Mouse (Mus musculus): Measurements from ENCODE around the gene Ephb2. TPM values are rescaled to one million over a fixed set of nuclear protein-coding genes. Genes with fewer than 3 reads are reported as not detected.

The Ephb2 gene
- polyA plus RNA-seq, 1 experiment: not detected

- H3K4me3 ChIP-seq (replicated peaks): no peak overlapping the region
- no peaks in the 10 kb centered on the region for H3K36me3 ChIP-seq (ENCODE audit: control insufficient read depth)
- no peaks in the 10 kb centered on the region for H3K9me3 ChIP-seq (ENCODE audit: control insufficient read depth, low read length)
- TF ChIP-seq GATA1 (IDR thresholded peaks at IDR 0.05; ENCODE audit: low read length) (no peak), TAL1 (IDR thresholded peaks at IDR 0.05; ENCODE audit: low read length) (no peak)
- H3K4me1 ChIP-seq (ENCODE audit: control insufficient read depth): no peaks in the 10 kb centered on the region
- no peaks in the 10 kb centered on the region for H3K27me3 ChIP-seq (ENCODE audit: control insufficient read depth)
Observed at GRCm38 (mm10) chr4:136684485-136684884, 151.3 kb downstream of the Ephb2 start.

GRCm38 (mm10) chr4:136680641-136681040 lies 155.1 kb downstream of the Ephb2 start:
- TF ChIP-seq TAL1 (IDR thresholded peaks at IDR 0.05; ENCODE audit: low read length) (no peak), GATA1 (IDR thresholded peaks at IDR 0.05; ENCODE audit: low read length) (no peak)
- H3K27me3 ChIP-seq (ENCODE audit: control insufficient read depth): no peaks in the 10 kb centered on the region
- no peaks in the 10 kb centered on the region for H3K4me1 ChIP-seq (ENCODE audit: control insufficient read depth)
- no peaks in the 10 kb centered on the region for H3K9me3 ChIP-seq (ENCODE audit: control insufficient read depth, low read length)
- H3K4me3 ChIP-seq (replicated peaks): no peak overlapping the region
- H3K36me3 ChIP-seq (ENCODE audit: control insufficient read depth): no peaks in the 10 kb centered on the region

- H3K4me1 ChIP-seq (ENCODE audit: control insufficient read depth): no peaks in the 10 kb centered on the region
- H3K27me3 ChIP-seq (ENCODE audit: control insufficient read depth): no peaks in the 10 kb centered on the region
- TF ChIP-seq TAL1 (IDR thresholded peaks at IDR 0.05; ENCODE audit: low read length) (no peak), GATA1 (IDR thresholded peaks at IDR 0.05; ENCODE audit: low read length) (no peak)
Observed at GRCm38 (mm10) chr4:136679221-136679620, 156.6 kb downstream of the Ephb2 start.

GRCm38 (mm10) chr4:136678480-136678879 lies 157.3 kb downstream of the Ephb2 start:
- no peaks in the 10 kb centered on the region for H3K27me3 ChIP-seq (ENCODE audit: control insufficient read depth)
- H3K9me3 ChIP-seq (ENCODE audit: control insufficient read depth, low read length): no peaks in the 10 kb centered on the region
- no peaks in the 10 kb centered on the region for H3K4me1 ChIP-seq (ENCODE audit: control insufficient read depth)
- no peaks in the 10 kb centered on the region for H3K36me3 ChIP-seq (ENCODE audit: control insufficient read depth)
- no peak overlapping the region for H3K4me3 ChIP-seq (replicated peaks)
- TF ChIP-seq GATA1 (IDR thresholded peaks at IDR 0.05; ENCODE audit: low read length): no peak
- TF ChIP-seq TAL1 (IDR thresholded peaks at IDR 0.05; ENCODE audit: low read length): no peak

More at GRCm38 (mm10) chr4:136679221-136679620, 156.6 kb downstream of the Ephb2 start:
- no peaks in the 10 kb centered on the region for H3K36me3 ChIP-seq (ENCODE audit: control insufficient read depth)
- H3K9me3 ChIP-seq (ENCODE audit: control insufficient read depth, low read length): no peaks in the 10 kb centered on the region
- no peak overlapping the region for H3K4me3 ChIP-seq (replicated peaks)

- no peaks in the 10 kb centered on the region for H3K9me3 ChIP-seq (ENCODE audit: control insufficient read depth, low read length)
- TF ChIP-seq GATA1 (IDR thresholded peaks at IDR 0.05; ENCODE audit: low read length): no peak
- no peak for TF ChIP-seq TAL1 (IDR thresholded peaks at IDR 0.05; ENCODE audit: low read length)
- H3K4me1 ChIP-seq (ENCODE audit: control insufficient read depth): no peaks in the 10 kb centered on the region
- H3K36me3 ChIP-seq (ENCODE audit: control insufficient read depth): no peaks in the 10 kb centered on the region
- H3K4me3 ChIP-seq (replicated peaks): no peak overlapping the region
- no peaks in the 10 kb centered on the region for H3K27me3 ChIP-seq (ENCODE audit: control insufficient read depth)
Observed at GRCm38 (mm10) chr4:136675439-136675838, 160.3 kb downstream of the Ephb2 start.

- TF ChIP-seq GATA1 (IDR thresholded peaks at IDR 0.05; ENCODE audit: low read length) (no peak), TAL1 (IDR thresholded peaks at IDR 0.05; ENCODE audit: low read length) (no peak)
- H3K27me3 ChIP-seq (ENCODE audit: control insufficient read depth): no peaks in the 10 kb centered on the region
- no peaks in the 10 kb centered on the region for H3K4me1 ChIP-seq (ENCODE audit: control insufficient read depth)
- H3K4me3 ChIP-seq (replicated peaks): no peak overlapping the region
- H3K9me3 ChIP-seq (ENCODE audit: control insufficient read depth, low read length): no peaks in the 10 kb centered on the region
- no peaks in the 10 kb centered on the region for H3K36me3 ChIP-seq (ENCODE audit: control insufficient read depth)
Observed at GRCm38 (mm10) chr4:136672335-136673090, 163.3 kb downstream of the Ephb2 start.

- peaks cover 12% of the 10 kb centered on the region for H3K9me3 ChIP-seq (ENCODE audit: control insufficient read depth, low read length)
- no peak overlapping the region for H3K4me3 ChIP-seq (replicated peaks)
- H3K27me3 ChIP-seq (ENCODE audit: control insufficient read depth): no peaks in the 10 kb centered on the region
- TF ChIP-seq GATA1 (IDR thresholded peaks at IDR 0.05; ENCODE audit: low read length) (no peak), TAL1 (IDR thresholded peaks at IDR 0.05; ENCODE audit: low read length) (no peak)
- H3K36me3 ChIP-seq (ENCODE audit: control insufficient read depth): no peaks in the 10 kb centered on the region
- H3K4me1 ChIP-seq (ENCODE audit: control insufficient read depth): no peaks in the 10 kb centered on the region
Observed at GRCm38 (mm10) chr4:136667757-136668156, 168.0 kb downstream of the Ephb2 start.

GRCm38 (mm10) chr4:136666002-136666401 lies 169.8 kb downstream of the Ephb2 start:
- no peak for TF ChIP-seq TAL1 (IDR thresholded peaks at IDR 0.05; ENCODE audit: low read length)
- TF ChIP-seq GATA1 (IDR thresholded peaks at IDR 0.05; ENCODE audit: low read length): no peak
- no peaks in the 10 kb centered on the region for H3K4me1 ChIP-seq (ENCODE audit: control insufficient read depth)

GRCm38 (mm10) chr4:136665068-136665467 lies 170.7 kb downstream of the Ephb2 start:
- H3K36me3 ChIP-seq (ENCODE audit: control insufficient read depth): no peaks in the 10 kb centered on the region
- peaks cover 12% of the 10 kb centered on the region for H3K9me3 ChIP-seq (ENCODE audit: control insufficient read depth, low read length)
- no peaks in the 10 kb centered on the region for H3K4me1 ChIP-seq (ENCODE audit: control insufficient read depth)
- H3K27me3 ChIP-seq (ENCODE audit: control insufficient read depth): no peaks in the 10 kb centered on the region
- H3K4me3 ChIP-seq (replicated peaks): no peak overlapping the region
- no peak for TF ChIP-seq TAL1 (IDR thresholded peaks at IDR 0.05; ENCODE audit: low read length)
- TF ChIP-seq GATA1 (IDR thresholded peaks at IDR 0.05; ENCODE audit: low read length): no peak

More at GRCm38 (mm10) chr4:136666002-136666401, 169.8 kb downstream of the Ephb2 start:
- H3K4me3 ChIP-seq (replicated peaks): no peak overlapping the region
- H3K9me3 ChIP-seq (ENCODE audit: control insufficient read depth, low read length): peaks cover 12% of the 10 kb centered on the region
- H3K36me3 ChIP-seq (ENCODE audit: control insufficient read depth): no peaks in the 10 kb centered on the region
- H3K27me3 ChIP-seq (ENCODE audit: control insufficient read depth): no peaks in the 10 kb centered on the region
